ENCODE assay signal across 18 mouse cellular contexts in the genomic region with DNA sequence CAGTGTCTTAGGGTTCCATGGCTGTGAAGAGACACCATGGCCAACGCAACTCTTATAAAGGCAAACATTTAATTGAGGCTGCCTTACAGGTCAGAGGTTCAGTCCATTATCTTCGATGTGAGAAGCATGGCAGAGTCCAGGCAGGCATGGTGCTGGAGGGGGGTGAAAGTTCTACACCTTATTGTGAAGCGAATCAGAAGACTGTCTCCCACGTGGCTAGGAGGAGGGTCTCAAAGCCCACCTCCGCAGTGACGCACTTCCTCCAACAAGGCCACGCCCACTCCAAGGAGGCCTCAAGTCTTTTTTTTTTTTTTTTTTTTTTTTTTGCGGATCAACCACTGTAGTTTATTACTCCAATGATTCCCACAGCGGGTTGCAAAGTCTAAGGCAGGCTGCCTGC. TPM values are rescaled to one million over a fixed set of nuclear protein-coding genes. Genes with fewer than 3 reads are reported as not detected.
"Had no signal": no experiment of that assay in that cellular context is flagged by ENCODE, and none has a peak within 500 bp of the region (broad histone marks: within the 10 kb centered on the region; RNA-seq: fewer than 3 reads in every experiment).

No protein-coding gene starts in this region.

- H3K27me3 ChIP-seq: neural tube, embryonic 12.5 days; neural tube, embryonic 13.5 days; neural tube, embryonic 15.5 days; stomach, embryonic 15.5 days had no signal

- H3K27ac ChIP-seq: neural tube, embryonic 12.5 days; neural tube, embryonic 13.5 days; neural tube, embryonic 15.5 days; stomach, embryonic 15.5 days; stomach, postnatal 0 days had no signal

- H3K4me1 ChIP-seq: neural tube, embryonic 12.5 days; stomach, embryonic 15.5 days had no signal

- H3K36me3 ChIP-seq: neural tube, embryonic 12.5 days; neural tube, embryonic 13.5 days; neural tube, embryonic 15.5 days; stomach, embryonic 15.5 days had no signal

- DNase-seq: retina, postnatal 1 day; right cerebral cortex, adult 18-20 months; right cerebral cortex, postnatal 14 days; right cerebral cortex, postnatal 25 days; right cerebral cortex, postnatal 4 days; spleen, adult 18-20 months; thymus, adult 18-20 months; thymus, adult 2 months; thymus, postnatal 14 days; thymus, postnatal 25 days; thymus, postnatal 36 days; thymus, postnatal 4 days had no signal

- H3K9me3 ChIP-seq: neural tube, embryonic 12.5 days; neural tube, embryonic 13.5 days; neural tube, embryonic 15.5 days; stomach, embryonic 15.5 days had no signal

- H3K9ac ChIP-seq: neural tube, embryonic 12.5 days; neural tube, embryonic 13.5 days; neural tube, embryonic 15.5 days; stomach, embryonic 15.5 days had no signal

- H3K4me3 ChIP-seq: neural tube, embryonic 12.5 days; neural tube, embryonic 13.5 days; neural tube, embryonic 15.5 days; stomach, embryonic 15.5 days had no signal

RNA-seq across cellular contexts. Expression of a gene that starts 58.1 kb away (rescaled TPM):
- total RNA-seq: neutrophil, adult 5-6 weeks had no signal
